Mouse (Mus musculus) cerebellum, postnatal 4 days (tissue): ENCODE measurements around the gene Mgrn1.
A peak's percentile ranks its signal among the peaks of the same experiment; 100 is the strongest.

Experiments
- DNase-seq, 2 experiments: peaks; one replicate each; pipeline ENCODE4 v3.0.0; 2022; ENCODE audit warnings: low spot score in 2 of 2, mixed read lengths in 1 of 2

The Mgrn1 gene

DNA sequence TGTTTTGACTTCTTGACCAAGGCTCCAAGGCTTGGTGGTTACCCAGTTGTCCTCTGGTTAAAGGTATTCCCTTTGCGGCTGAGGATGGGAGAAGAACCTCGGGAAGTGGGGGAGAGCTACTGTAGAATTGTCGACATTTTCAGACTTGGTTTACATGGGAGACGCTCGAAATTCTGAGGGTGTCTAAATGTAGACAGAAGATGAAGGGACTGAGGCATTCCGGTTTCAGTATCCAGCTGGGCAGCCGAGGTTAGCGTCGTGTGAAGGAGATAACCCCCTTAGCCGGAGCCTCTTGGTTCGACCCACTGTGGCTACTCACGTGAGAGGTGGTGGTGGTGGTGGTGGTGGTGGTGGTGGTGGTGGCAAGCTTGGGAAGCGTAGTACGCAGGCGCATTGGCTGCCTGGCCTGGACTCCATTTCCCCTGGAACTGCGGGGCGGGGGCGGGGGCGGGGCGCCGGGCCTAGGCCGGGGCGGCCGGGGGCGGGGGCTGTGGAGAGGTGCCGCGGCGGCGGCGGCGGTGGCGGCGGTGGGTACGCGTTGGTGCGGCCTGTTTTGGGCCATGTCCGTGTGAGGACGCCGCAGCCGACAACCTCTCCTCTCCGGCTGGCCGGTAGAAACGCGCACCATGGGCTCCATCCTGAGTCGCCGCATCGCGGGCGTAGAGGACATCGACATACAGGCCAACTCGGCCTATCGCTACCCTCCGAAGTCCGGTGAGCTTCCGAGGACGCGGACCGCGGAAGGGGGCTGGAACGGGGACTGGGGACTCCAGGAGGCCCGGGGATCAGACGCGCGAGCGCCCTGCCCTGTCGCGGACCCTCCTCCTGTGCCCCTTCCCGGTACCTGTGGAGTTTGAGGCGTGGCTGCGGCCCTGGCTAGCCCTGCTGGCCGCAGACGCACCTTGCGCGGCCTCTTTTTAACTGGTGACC, at the start of gene Mgrn1:
Mgrn1 (plus strand) TSS at position 490 of the 930 bp plus-strand sequence.
- DNase-seq: peak; percentile 64 to 86

GRCm38 (mm10) chr16:4837631-4838030, 48.4 kb upstream of the Mgrn1 start:
- DNase-seq: no peak

DNA sequence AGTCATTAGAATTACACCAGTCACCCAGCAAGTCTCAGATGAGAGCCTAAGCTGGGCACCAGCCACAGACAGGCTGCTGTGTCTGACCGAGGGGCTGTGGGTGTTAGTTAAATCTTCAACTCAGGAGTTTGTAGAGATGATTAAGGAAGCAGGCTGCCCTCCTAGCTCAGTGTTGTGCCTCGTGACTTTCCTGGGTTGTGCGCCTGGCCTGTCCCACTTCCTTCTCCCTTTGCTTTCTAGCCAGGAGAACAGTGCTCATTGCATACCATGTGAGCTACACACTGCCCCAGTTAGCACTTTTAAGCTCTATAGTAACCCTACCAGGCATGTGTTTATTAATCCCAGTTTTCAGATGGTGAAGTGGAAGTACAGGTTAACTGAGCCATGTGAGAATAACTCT, 46.5 kb upstream of the Mgrn1 start:
- DNase-seq: no peak

DNA sequence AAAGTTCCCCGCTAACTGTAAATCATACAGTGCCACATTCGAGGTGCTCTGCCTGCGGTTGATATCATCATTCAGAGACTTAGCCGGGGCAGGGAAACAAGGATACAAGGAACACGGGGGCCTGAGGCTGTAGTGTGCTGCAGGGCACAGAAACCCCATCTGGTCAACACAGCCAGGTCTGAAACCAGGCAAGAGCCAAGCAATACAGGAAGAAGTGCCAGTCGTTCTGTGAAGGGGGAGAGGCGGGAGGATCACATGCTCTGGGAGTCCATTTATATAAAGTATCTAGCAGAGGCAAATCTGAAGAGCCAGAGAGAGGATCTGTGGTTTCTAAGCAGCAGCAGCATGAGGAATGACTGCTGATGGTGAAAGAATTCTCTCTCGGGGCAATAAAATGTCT, 45.8 kb upstream of the Mgrn1 start:
- DNase-seq: no peak

DNA sequence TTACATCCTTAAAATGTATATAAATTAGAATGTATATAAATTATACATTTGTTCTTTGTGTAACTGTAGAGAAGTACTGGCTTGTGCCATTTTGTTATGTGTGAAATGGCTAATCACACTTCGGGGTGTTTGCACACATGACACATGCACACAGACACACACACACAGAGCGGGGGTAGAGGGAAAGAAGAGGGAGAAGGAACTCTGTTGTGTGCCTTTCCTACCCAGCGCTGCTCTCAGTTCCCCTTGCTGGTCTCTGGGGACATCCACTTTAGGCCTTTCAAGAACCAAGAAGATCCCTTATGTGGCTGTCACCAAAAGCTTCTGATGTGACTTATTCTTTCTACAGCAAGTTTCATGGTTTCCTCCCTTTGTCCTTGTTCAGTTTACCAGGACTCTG, 39.0 kb upstream of the Mgrn1 start:
- no peak for DNase-seq

DNA sequence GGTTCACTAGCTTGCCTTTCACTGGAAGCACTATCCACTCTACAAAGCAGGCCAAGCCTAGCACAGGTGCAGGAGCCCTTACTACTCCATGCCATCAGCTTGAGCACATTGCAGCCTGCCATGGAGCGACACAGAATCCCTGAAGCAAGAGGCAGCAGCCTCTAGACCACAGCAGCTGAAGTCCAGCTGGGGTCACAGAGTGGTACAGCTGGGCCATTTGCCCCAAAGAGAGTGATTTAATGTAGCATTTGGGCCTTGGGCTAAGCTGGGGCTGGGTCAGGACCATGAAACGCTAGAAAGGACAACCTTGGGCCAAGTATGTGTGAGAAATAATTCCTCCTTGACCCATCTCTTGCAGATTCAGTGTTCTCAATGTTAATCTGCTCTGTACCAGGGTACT, 38.0 kb upstream of the Mgrn1 start:
- DNase-seq: no peak

GRCm38 (mm10) chr16:4850361-4850760, 35.7 kb upstream of the Mgrn1 start:
- DNase-seq: no peak

- DNase-seq: no peak
Measured at GRCm38 (mm10) chr16:4850938-4851628, 35.0 kb upstream of the Mgrn1 start.

- DNase-seq: no peak
Measured at GRCm38 (mm10) chr16:4855046-4855650, 30.9 kb upstream of the Mgrn1 start.

DNA sequence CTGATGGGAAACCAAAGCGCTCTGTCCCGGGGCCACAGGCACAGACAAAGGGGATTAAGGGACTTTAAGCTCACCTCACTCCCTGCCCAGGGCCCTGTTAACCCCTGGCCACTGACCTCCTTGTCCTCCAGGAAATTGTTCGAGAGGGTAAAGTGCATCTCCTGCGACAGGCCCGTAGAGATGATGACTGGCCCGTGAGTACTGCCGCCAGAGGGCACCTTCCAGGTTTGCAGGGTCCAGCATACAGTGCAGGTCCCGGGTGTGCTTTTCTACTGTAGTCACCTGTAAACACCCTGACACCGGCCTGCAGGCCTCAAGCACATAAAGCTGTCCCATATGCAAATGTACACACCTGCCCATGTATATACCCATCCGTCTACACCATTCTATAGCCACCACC, 24.7 kb upstream of the Mgrn1 start:
- no peak for DNase-seq

- peak in 1 of 2 experiments; percentile 55 for DNase-seq
Measured at GRCm38 (mm10) chr16:4862863-4863483, 23.1 kb upstream of the Mgrn1 start.

DNA sequence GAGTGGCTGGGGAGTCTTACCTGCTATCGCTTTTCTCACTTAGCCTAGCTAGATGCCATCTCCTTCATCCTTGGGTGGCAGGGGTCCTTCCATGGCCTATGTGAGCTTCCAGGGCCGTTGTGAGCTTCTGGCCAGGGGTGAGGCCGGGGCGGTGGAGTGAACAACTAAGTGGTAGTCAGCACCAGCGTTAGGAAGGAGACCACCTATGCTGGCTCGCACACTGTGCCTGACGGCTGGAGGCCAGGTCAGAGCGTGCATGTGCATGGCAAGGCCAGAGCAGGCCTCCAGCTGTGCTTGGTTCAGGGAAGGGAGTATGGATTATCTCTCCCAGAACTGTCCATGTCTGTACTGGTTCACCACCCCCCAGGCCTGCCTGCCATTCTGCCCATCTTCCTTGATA, 22.3 kb upstream of the Mgrn1 start:
- no peak for DNase-seq

GRCm38 (mm10) chr16:4866101-4866695, 19.9 kb upstream of the Mgrn1 start:
- DNase-seq: no peak

- no peak for DNase-seq
Measured at GRCm38 (mm10) chr16:4870490-4870889, 15.6 kb upstream of the Mgrn1 start.

- DNase-seq: no peak
Measured at GRCm38 (mm10) chr16:4871926-4872325, 14.1 kb upstream of the Mgrn1 start.

- DNase-seq: peak in 1 of 2 experiments; percentile 12
Measured at GRCm38 (mm10) chr16:4875198-4876032, 10.6 kb upstream of the Mgrn1 start.

GRCm38 (mm10) chr16:4876033-4876680, 9.9 kb upstream of the Mgrn1 start:
- peak; percentile 47 to 81 for DNase-seq

DNA sequence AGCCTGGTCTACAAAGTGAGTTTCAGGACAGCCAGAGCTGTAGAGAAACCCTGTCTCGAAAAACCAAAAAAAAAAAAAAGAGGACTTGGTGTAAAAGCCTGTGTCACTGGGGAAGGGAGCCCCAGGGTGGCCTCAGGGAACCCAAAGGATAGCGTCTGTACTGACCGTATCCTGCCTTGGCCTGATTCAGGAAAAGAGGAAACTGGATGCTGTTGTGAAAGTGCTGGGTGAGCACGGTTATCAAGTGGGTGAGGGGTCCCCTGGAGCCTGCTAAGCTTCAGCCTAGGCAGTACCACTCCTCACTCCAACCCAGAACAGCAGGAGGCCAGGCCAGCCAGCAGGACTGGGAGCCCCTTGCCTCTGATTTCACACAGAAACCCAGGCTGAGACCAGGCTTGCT, 8.9 kb upstream of the Mgrn1 start:
- no peak for DNase-seq

DNA sequence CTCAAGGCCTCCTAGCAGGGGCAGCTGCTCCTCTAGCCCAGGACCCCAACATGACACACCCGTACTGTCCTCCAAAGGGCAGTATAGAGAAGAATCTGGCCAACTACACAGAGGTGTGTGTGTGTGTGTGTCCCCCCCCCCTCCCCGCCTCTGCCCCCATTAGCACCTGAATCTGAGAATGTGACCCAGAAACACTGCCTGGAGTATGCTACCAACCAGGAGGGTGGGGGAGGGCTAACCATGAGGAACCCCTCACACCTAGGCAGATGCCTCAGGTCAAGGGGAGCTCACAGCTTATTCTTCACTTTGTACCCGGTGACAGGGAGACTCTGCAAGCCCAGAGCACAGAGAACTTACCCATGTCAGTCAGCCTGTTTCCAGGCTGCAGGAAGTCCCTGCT, 8.3 kb upstream of the Mgrn1 start:
- DNase-seq: no peak

- DNase-seq: no peak
Measured at GRCm38 (mm10) chr16:4878192-4878885, 7.7 kb upstream of the Mgrn1 start.
